Mouse (Mus musculus) heart, postnatal 0 days (tissue): ENCODE measurements around the gene Cfl1. TPM values are rescaled to one million over a fixed set of nuclear protein-coding genes. Genes with fewer than 3 reads are reported as not detected.
A peak's percentile ranks its signal among the peaks of the same experiment; 100 is the strongest.

ENCODE experiments used
- ATAC-seq: fragments of 200-750 bp; cut with Nextera tagmentation; 2 replicates; pipeline ENCODE4 v1.8.0; 2017; ENCODE audit warnings: low read depth, moderate number of reproducible peaks, moderate library complexity; ENCODE audit not compliant: insufficient read depth
- DNase-seq: peaks from one replicate; pipeline ENCODE4 v3.0.0-alpha.2; 2016; ENCODE audit warnings: low spot score
- H3K27ac ChIP-seq: fragments of 300-500 bp; sonication (generic); 2 replicates; pipeline ENCODE4 v1.5.1; 2014; ENCODE audit warnings: low read depth, mild to moderate bottlenecking
- H3K27me3 ChIP-seq: fragments of 300-500 bp; sonication (generic); 2 replicates; pipeline ENCODE4 v1.6.1; 2014; ENCODE audit warnings: low read length, mixed read lengths; ENCODE audit not compliant: control insufficient read depth, insufficient read depth
- H3K36me3 ChIP-seq: fragments of 300-500 bp; sonication (generic); replicated peaks from 2 replicates; pipeline ENCODE4 v1.6.1; 2014; ENCODE audit warnings: low read length, mixed read lengths; ENCODE audit not compliant: control insufficient read depth, insufficient read depth
- H3K4me1 ChIP-seq: fragments of 300-500 bp; sonication (generic); 2 replicates; pipeline ENCODE4 v1.6.1; 2014; ENCODE audit warnings: antibody characterized with exemption; ENCODE audit not compliant: control insufficient read depth, insufficient read depth
- H3K4me2 ChIP-seq: fragments of 300-500 bp; sonication (generic); 2 replicates; pipeline ENCODE4 v1.6.1; 2014; ENCODE audit warnings: low read depth, mild to moderate bottlenecking, low read length, moderate library complexity
- H3K4me3 ChIP-seq: fragments of 300-500 bp; sonication (generic); 2 replicates; pipeline ENCODE4 v1.5.1; 2014; ENCODE audit warnings: low read depth, low read length
- H3K9ac ChIP-seq: fragments of 300-500 bp; sonication (generic); replicated peaks from 2 replicates; pipeline ENCODE4 v1.6.1; 2014; ENCODE audit warnings: low read depth, low read length, mixed read lengths
- H3K9me3 ChIP-seq: fragments of 300-500 bp; sonication (generic); replicated peaks from 2 replicates; pipeline ENCODE4 v1.6.1; 2016; ENCODE audit warnings: low read length; ENCODE audit not compliant: control insufficient read depth
- CTCF ChIP-seq: IDR thresholded peaks from 2 replicates; pipeline ENCODE4 v1.5.1; 2016; ENCODE audit warnings: antibody characterized with exemption, control low read depth, low read depth
- EP300 ChIP-seq: IDR thresholded peaks from 2 replicates; pipeline ENCODE4 v1.6.1; 2016; ENCODE audit warnings: antibody characterized with exemption, low read depth
- WGBS: fragments of 180-500 bp; shearing (Covaris S2); extraction: QIAGEN DNeasy Blood & Tissue Kit; methylation state at CpG from one replicate; pipeline ENCODE4 v1.1.7; 2014; 5-methylcytosine and 5-hydroxymethylcytosine counted together
- polyA plus RNA-seq: library from polyadenylated mRNA; unstranded; fragments of >200 nt; fragmentation: Nextera tagmentation; extraction: Ambion mirVana; gene quantifications from 2 replicates; pipeline ENCODE4 v1.2.1, GENCODE M21; 2015
- total RNA-seq: library from RNA; depleted of rRNA; stranded (reverse); fragments of >200 nt; gene quantifications from 2 replicates; pipeline ENCODE4 v1.2.3, GENCODE M21; 2014; ENCODE audit warnings: low replicate concordance

Cfl1 gene
- total and polyA plus RNA-seq, 2 experiments from 2014 or later, result 448 to 963 TPM

- H3K4me2 ChIP-seq, result no peak overlapping the region
- no peak overlapping the region for H3K9ac ChIP-seq
- ATAC-seq (no peak), DNase-seq (no peak)
- WGBS, result 60% methylated on average over 5 of the region's 5 CpGs
- peaks cover 3% of the 10 kb centered on the region; the same call in 1 of the 2 replicates for H3K4me1 ChIP-seq
- H3K9me3 ChIP-seq, result no peaks in the 10 kb centered on the region
- H3K27ac ChIP-seq, result no peak overlapping the region
- no peaks in the 10 kb centered on the region for H3K27me3 ChIP-seq
- H3K36me3 ChIP-seq, result no peaks in the 10 kb centered on the region
- no peak overlapping the region for H3K4me3 ChIP-seq
- TF ChIP-seq EP300, result no peak
- TF ChIP-seq CTCF, result no peak
These were observed 34.9 kb downstream of the Cfl1 start for GRCm38 (mm10) chr19:5525204-5525603.

DNA sequence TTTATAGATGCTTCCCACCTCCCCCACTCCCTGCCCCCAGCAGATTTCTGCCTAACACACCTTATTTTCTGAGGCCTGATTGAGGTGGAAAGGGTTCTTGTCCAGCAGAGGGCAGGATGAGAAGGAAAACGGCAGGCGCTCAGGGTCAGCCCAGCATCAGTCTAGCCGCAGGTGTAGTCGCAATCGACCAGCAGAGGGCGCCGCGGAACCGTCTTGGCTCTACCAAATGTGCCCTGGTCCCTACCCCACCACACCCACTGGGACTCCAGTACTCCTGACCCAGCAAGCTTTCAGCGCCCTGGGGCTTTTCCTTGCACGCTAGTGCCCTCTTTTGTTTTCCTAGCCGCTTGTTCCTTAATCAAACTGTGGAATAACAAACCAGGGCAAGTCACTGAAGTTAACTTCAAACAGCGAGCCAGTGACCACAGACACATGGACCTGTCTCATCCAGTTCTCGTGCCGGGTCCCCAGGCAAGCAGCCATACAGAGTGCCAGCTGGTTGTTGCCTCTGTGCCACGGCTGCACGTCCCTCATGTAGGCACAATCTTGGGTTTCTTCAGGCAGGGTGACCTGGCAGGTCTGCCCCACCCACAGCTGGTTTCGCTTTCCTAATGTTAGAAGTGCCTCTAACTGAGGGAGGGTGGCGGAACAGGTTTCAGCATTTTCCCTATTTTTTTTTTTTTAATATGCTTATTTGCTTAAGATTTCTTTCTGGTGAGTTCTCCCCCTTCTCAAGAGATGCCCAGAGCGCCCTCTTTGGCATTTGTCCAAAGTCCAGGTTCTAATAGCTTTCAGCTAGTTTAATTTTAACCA, 39.3 kb downstream of the Cfl1 start:
- peak overlapping the region; percentile 31 for H3K4me3 ChIP-seq
- H3K4me2 ChIP-seq, result peak overlapping the region; percentile 57
- 0 out of 2 replicates have a peak overlapping the region, but pooled peaks have one; percentile 30 for H3K9ac ChIP-seq
- peak; percentile 99 for ATAC-seq
- TF ChIP-seq EP300 (no peak), CTCF (peak; percentile 99)
- H3K27ac ChIP-seq, result no peak overlapping the region
- DNase-seq, result peak; percentile 84
- H3K27me3 ChIP-seq, result no peaks in the 10 kb centered on the region
- H3K36me3 ChIP-seq, result no peaks in the 10 kb centered on the region
- WGBS, result 17% methylated on average over 20 of the region's 20 CpGs
- H3K9me3 ChIP-seq, result no peaks in the 10 kb centered on the region
- H3K4me1 ChIP-seq, result peaks cover 3% of the 10 kb centered on the region; the same call in 1 of the 2 replicates

GRCm38 (mm10) chr19:5530138-5530524, 39.9 kb downstream of the Cfl1 start:
- no peak for DNase-seq
- Histone ChIP-seq H3K4me2 (no peak overlapping the region), H3K27ac (no peak overlapping the region), H3K36me3 (no peaks in the 10 kb centered on the region), H3K27me3 (no peaks in the 10 kb centered on the region), H3K4me1 (peaks cover 3% of the 10 kb centered on the region; the same call in 1 of the 2 replicates), H3K9me3 (no peaks in the 10 kb centered on the region), H3K4me3 (no peak overlapping the region), H3K9ac (0 out of 2 replicates have a peak overlapping the region, but pooled peaks have one; percentile 30)
- TF ChIP-seq CTCF (no peak), EP300 (no peak)
- WGBS, result 69% methylated on average over 7 of the region's 7 CpGs
- ATAC-seq, result no peak

- ATAC-seq (no peak), DNase-seq (no peak)
- 55% methylated on average over 8 of the region's 8 CpGs for WGBS
- H3K4me2 ChIP-seq, result no peak overlapping the region
- peaks cover 3% of the 10 kb centered on the region; the same call in 1 of the 2 replicates for H3K4me1 ChIP-seq
- H3K27me3 ChIP-seq, result no peaks in the 10 kb centered on the region
- TF ChIP-seq CTCF (no peak), EP300 (no peak)
- H3K4me3 ChIP-seq, result no peak overlapping the region
- no peak overlapping the region for H3K27ac ChIP-seq
- no peaks in the 10 kb centered on the region for H3K9me3 ChIP-seq
- H3K36me3 ChIP-seq, result no peaks in the 10 kb centered on the region
- no peak overlapping the region for H3K9ac ChIP-seq
These were observed 42.3 kb downstream of the Cfl1 start for GRCm38 (mm10) chr19:5532520-5532919.

- H3K4me1 ChIP-seq, result no peaks in the 10 kb centered on the region
- no peak overlapping the region for H3K4me2 ChIP-seq
- WGBS, result 64% methylated on average over 8 of the region's 8 CpGs
- H3K4me3 ChIP-seq, result no peak overlapping the region
- no peak for DNase-seq
- TF ChIP-seq EP300, result no peak
- no peak for TF ChIP-seq CTCF
- no peaks in the 10 kb centered on the region for H3K27me3 ChIP-seq
- ATAC-seq, result no peak
- H3K9me3 ChIP-seq, result no peaks in the 10 kb centered on the region
- H3K9ac ChIP-seq, result no peak overlapping the region
- no peak overlapping the region for H3K27ac ChIP-seq
- H3K36me3 ChIP-seq, result no peaks in the 10 kb centered on the region
These were observed 48.5 kb downstream of the Cfl1 start for GRCm38 (mm10) chr19:5538786-5539185.

- Histone ChIP-seq H3K9ac (no peak overlapping the region), H3K4me3 (no peak overlapping the region), H3K27ac (no peak overlapping the region), H3K27me3 (no peaks in the 10 kb centered on the region), H3K4me1 (no peaks in the 10 kb centered on the region), H3K36me3 (no peaks in the 10 kb centered on the region), H3K4me2 (no peak overlapping the region), H3K9me3 (no peaks in the 10 kb centered on the region)
- TF ChIP-seq EP300 (no peak), CTCF (no peak)
- no peak for ATAC-seq
- DNase-seq, result no peak
- 87% methylated on average over 9 of the region's 9 CpGs for WGBS
These were observed 53.1 kb downstream of the Cfl1 start for GRCm38 (mm10) chr19:5543362-5543761.
